Mouse (Mus musculus) embryo, embryonic 11.5 days (tissue): Measurements from ENCODE around the gene Frmd4b.

Experiments used
- DNase-seq: peaks from one replicate; pipeline ENCODE4 v3.0.0-alpha.2; 2012; ENCODE audit warnings: low read depth, low spot score

The Frmd4b gene

GRCm38 (mm10) chr6:97321156-97321555, 296.2 kb downstream of the Frmd4b start:
- DNase-seq: no peak

- DNase-seq: no peak
Measured at GRCm38 (mm10) chr6:97319081-97319480, 298.3 kb downstream of the Frmd4b start.

GRCm38 (mm10) chr6:97317956-97318355, 299.4 kb downstream of the Frmd4b start:
- no peak for DNase-seq

- DNase-seq: no peak
Measured at GRCm38 (mm10) chr6:97316716-97317115, 300.6 kb downstream of the Frmd4b start.

- no peak for DNase-seq
Measured at GRCm38 (mm10) chr6:97315311-97315710, 302.0 kb downstream of the Frmd4b start.

GRCm38 (mm10) chr6:97312545-97312939, 304.8 kb downstream of the Frmd4b start:
- DNase-seq: no peak

GRCm38 (mm10) chr6:97311599-97312544, 305.5 kb downstream of the Frmd4b start:
- peak; percentile 53 for DNase-seq

GRCm38 (mm10) chr6:97310901-97311331, 306.4 kb downstream of the Frmd4b start:
- DNase-seq: no peak

- DNase-seq: no peak
Measured at GRCm38 (mm10) chr6:97309161-97309560, 308.2 kb downstream of the Frmd4b start.

GRCm38 (mm10) chr6:97308562-97308961, 308.8 kb downstream of the Frmd4b start:
- no peak for DNase-seq

- DNase-seq: no peak
Measured at GRCm38 (mm10) chr6:97307231-97307630, 310.1 kb downstream of the Frmd4b start.

GRCm38 (mm10) chr6:97306351-97306750, 311.0 kb downstream of the Frmd4b start:
- DNase-seq: no peak

GRCm38 (mm10) chr6:97305491-97305890, 311.9 kb downstream of the Frmd4b start:
- no peak for DNase-seq

GRCm38 (mm10) chr6:97305010-97305409, 312.3 kb downstream of the Frmd4b start:
- no peak for DNase-seq

GRCm38 (mm10) chr6:97303277-97304109, 313.8 kb downstream of the Frmd4b start:
- no peak for DNase-seq

GRCm38 (mm10) chr6:97302303-97302702, 315.0 kb downstream of the Frmd4b start:
- DNase-seq: no peak

GRCm38 (mm10) chr6:97300659-97301058, 316.7 kb downstream of the Frmd4b start:
- no peak for DNase-seq

GRCm38 (mm10) chr6:97300180-97300579, 317.2 kb downstream of the Frmd4b start:
- no peak for DNase-seq

- DNase-seq: no peak
Measured at GRCm38 (mm10) chr6:97297151-97297550, 320.2 kb downstream of the Frmd4b start.

GRCm38 (mm10) chr6:97295866-97296527, 321.3 kb downstream of the Frmd4b start:
- DNase-seq: no peak

- no peak for DNase-seq
Measured at GRCm38 (mm10) chr6:97295416-97295815, 321.9 kb downstream of the Frmd4b start.
